Mouse (Mus musculus): Measurements from ENCODE around the gene Scn4a.

The Scn4a gene

DNA sequence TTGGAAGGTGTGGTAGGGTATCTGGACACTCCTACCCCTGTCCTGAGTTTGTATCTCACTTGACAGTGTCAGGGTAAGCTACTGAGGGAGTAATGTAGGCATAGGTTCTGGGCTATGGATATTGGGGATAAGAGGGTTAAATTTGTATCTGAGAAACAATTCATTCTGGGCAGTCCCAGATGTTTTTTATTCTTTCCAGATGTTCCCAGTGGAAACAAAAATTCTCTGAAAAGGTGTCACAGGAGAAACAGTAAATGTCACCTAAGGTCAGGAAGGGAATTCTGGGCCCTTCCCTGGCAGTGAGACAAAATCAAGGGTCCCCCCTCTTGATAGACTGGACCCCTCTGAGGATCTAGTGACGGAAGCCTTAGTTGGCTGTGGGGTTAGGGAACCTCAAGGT is 36.7 kb downstream of the Scn4a start:
- no peak for DNase-seq (ENCODE audit: low spot score in 2 of 2)

DNA sequence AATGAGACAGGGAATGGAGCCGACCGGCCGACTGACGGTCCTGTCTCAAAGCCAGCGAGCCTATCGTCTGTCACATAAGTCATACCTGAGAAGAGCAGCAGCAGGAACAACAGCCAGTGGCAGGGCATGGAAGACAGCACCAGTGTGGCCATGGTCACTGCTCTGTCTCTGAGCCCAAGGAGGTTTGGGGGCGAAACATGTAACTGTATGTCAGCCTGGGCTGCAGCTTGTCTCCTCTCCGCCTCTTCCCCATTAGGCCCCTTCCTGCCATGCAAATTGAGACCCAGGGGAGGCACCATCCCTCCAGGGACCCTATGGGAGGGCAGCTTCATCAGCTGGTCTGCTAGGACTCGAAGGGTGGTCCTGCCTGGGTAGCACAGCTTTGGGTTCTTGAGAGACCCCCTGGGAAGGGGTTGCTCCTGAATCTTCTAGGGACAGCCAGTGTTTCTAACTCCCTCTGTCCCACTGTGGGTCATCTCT is 38.7 kb downstream of the Scn4a start, which contains the start of gene Cd79b:
Cd79b (minus strand) TSS at position 430 of the 480 bp plus-strand sequence.
- DNase-seq (ENCODE audit: low spot score in 2 of 2) = peak in 1 of 2 experiments; percentile 84

GRCm38 (mm10) chr11:106313533-106313932 is 39.6 kb downstream of the Scn4a start:
- peak in 1 of 2 experiments; percentile 53 for DNase-seq (ENCODE audit: low spot score in 2 of 2)

- peak in 1 of 2 experiments; percentile 72 for DNase-seq (ENCODE audit: low spot score in 2 of 2)
These were observed 43.0 kb downstream of the Scn4a start for GRCm38 (mm10) chr11:106310123-106310522.

- peak in 1 of 2 experiments; percentile 81 for DNase-seq (ENCODE audit: low spot score in 2 of 2)
These were observed 44.9 kb downstream of the Scn4a start for GRCm38 (mm10) chr11:106308162-106308561.

DNA sequence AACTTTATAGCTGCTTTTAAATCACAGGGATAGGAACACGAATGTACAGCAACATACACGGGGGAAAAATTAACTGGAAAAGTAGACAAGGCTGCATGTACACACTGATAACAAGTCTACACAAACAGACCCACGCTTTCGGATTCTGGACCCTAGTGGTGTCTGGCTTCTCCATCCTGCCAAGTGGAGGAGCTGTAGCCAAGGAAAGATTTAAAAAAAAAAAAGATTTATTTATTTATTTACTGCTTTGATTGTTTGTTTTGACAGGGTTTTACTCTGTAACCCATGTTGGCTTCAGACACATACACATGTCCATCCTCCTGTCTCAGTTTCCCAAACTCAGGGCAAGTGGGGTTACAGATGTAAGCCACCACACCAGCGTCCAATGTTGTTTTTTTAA is 45.7 kb downstream of the Scn4a start:
- DNase-seq (ENCODE audit: low spot score in 2 of 2) = no peak

GRCm38 (mm10) chr11:106306758-106307157 is 46.3 kb downstream of the Scn4a start:
- no peak for DNase-seq (ENCODE audit: low spot score in 2 of 2)

GRCm38 (mm10) chr11:106306065-106306385 is 47.1 kb downstream of the Scn4a start:
- no peak for DNase-seq (ENCODE audit: low spot score in 2 of 2)

DNA sequence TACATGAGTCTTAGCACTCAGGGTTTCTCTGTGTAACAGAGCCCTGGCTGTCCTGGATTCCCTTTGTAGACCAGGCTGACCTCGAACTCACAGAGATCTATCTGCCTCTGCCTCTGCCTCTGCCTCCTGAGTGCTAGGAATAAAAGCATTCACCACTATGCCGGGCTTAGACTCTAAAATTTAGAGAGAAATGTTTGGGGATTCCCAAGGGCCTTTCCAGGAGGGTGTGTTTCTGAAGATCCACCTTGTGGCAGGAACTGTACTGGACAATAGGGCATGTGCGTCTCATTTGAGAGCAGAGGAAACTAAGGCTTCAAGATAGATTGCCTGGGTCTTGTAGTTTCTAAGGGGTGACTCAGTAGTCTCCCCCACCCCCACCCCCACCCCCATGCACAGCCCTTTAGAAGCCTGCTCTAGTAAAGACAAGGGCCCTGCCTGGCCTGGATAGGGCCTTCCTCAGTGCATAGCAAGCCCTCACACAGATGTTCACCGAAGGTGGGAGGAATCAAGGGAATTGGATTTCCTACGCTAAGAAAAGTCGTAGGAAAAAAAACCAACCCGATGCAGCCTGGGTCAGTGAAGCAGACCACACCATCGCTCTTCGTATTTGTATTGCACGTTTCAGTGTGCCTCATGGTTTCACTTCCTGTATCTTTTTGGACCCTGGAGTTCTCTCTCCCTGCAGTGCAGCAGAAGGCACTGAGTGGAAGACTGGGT is 47.6 kb downstream of the Scn4a start:
- no peak for DNase-seq (ENCODE audit: low spot score in 2 of 2)

DNA sequence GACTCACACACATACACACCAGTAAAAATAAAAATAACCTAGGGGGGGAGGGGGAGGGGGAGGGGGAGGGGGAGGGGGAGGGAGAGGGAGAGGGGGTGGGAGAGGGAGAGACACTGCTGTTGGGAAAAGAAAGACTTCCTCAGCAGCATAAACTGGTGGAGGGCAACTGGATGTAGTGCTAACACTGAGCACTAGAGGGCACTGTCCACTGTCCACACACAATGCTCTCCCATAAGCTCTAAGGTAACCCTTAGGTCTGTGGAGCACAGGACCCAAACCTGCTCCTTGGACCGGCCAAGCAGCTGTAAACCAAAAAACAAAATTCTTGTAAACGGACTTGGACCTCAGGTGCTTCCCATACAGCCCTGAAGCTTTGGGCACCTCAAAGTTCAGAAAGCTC is 50.5 kb downstream of the Scn4a start:
- peak in 1 of 2 experiments; percentile 79 for DNase-seq (ENCODE audit: low spot score in 2 of 2)

DNA sequence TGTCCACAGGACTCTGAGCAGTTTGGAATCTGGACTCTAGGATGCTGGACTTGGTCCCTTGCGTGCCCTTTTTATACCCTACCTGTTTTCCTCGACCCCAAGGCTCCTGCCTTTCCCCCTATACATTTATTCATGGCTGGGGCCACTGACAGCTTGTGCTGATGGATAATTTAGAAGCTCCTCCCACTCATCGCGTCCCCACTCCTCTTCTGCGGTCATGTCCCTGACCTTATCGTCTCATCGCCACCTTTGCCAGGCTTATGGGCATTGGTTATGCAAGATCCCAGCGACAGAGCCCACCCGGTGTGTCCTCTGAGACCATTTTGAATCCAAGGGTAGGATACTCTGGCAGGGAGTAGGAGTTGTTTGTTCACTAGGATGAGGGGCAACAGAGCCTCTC is 51.3 kb downstream of the Scn4a start, which contains the start of gene Gh:
Gh (minus strand) TSS at position 101 of the 400 bp plus-strand sequence.
- DNase-seq (ENCODE audit: low spot score in 2 of 2) = no peak

GRCm38 (mm10) chr11:106291861-106292260 is 61.2 kb downstream of the Scn4a start:
- DNase-seq (ENCODE audit: low spot score in 2 of 2) = no peak

- no peak for DNase-seq (ENCODE audit: low spot score in 2 of 2)
These were observed 62.7 kb downstream of the Scn4a start for GRCm38 (mm10) chr11:106290376-106290775.

DNA sequence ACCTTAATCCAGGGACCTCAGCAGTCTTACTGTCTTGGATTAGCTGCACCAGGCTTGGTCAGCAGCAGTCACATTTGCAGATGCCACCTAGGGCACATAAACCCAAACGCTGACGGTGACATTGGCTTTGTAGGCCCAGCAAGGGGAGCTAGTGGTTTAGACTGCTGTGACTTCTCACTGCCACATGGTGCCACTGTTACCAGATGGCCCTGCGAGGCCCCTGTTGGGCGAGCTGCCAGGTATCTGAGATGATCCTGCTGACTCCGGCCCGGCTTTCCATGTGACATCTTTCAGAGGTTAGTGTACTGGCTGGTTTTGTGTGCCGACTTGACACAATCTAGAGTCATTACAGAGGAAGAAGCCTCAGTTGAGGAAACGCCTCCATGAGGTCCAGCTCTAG is 63.7 kb downstream of the Scn4a start:
- peak in 1 of 2 experiments; percentile 68 for DNase-seq (ENCODE audit: low spot score in 2 of 2)

DNA sequence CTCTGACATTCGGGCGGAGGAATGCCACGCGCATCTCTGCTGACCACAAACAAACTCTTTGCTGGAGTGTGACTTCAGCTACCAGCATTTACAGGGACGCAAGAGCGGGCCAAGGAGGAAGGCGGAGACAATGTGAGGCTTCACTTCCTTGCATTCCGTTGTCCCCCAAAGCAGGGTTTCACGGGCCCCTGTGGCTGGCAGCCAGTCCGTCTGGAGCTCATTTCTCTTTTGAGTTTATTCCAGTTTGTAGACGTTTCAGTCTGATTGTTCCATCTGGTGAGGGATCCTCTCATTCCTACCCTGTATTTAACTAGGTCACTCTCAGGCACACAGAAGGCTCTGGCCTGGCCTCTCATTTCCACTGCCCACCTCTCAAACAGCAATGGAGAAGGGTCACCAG is 66.1 kb downstream of the Scn4a start:
- no peak for DNase-seq (ENCODE audit: low spot score in 2 of 2)

GRCm38 (mm10) chr11:106286206-106286605 is 66.9 kb downstream of the Scn4a start:
- no peak for DNase-seq (ENCODE audit: low spot score in 2 of 2)

DNA sequence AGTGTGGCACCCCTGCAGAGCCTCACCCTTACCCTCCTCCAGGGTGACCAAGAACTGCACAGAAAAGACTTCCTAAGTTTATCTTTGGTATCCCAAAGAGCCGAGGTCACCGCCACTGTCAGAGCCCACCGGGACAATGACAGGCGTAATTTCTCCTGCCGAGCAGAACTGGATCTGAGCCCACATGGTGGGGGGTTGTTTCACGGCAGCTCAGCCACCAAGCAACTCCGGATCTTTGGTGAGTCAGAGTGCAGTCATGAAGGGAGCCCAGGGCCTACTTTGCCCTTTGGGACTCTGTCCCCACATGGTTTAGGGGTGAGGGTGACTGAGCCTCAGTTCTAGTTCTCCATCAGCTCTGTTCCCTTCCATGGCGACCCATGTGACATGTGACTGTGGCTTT is 69.0 kb downstream of the Scn4a start:
- DNase-seq (ENCODE audit: low spot score in 2 of 2) = no peak

GRCm38 (mm10) chr11:106283371-106283770 is 69.7 kb downstream of the Scn4a start:
- DNase-seq (ENCODE audit: low spot score in 2 of 2) = no peak

DNA sequence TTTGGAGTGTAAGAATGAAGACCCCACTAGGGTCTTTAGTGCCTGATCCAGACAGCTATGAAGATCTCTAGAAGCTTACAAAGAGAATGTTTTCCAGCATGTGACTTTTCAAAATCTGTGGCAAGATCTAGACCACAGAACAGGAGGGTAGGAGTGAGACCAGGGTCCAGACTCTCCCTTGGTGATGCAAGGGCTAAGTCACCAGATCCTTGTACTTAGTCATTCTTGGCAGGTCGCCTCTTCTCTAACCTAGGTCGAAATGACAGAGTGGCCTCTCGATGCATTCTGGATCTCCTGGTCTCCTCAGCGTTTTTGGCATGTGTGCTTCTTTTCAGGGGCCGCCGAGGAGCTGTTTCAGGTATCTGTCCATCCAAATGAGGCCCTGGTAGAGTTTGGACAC is 70.6 kb downstream of the Scn4a start:
- DNase-seq (ENCODE audit: low spot score in 2 of 2) = no peak

- peak; percentile 90 to 94 for DNase-seq (ENCODE audit: low spot score in 2 of 2)
These were observed 76.6 kb downstream of the Scn4a start, which contains the start of gene Tcam1 for GRCm38 (mm10) chr11:106276454-106276853. TSS of gene Tcam1 (plus strand) at chr11:106276672.

DNA sequence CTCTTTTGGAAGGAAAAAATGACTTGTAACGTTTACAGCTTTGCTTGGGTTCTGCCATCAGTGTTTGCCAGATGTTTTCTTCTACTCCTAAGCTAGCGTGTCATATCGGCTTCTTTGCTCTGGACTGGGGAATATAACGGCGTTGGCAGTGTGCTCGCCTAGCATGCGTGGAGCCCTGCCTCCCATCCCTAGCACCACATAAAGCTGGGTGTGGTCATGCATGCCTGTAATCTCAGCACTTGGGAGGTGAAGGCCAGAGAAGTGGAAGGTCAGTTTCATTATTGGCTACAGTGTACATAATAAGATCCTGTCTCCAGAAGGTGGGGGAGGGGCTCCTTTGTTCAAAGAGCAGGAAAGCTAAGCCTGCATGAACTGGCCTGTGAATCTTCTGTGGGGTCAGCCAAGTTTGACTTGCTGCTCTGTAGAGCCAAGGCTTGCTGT is 78.1 kb downstream of the Scn4a start:
- peak in 1 of 2 experiments; percentile 28 for DNase-seq (ENCODE audit: low spot score in 2 of 2)

DNA sequence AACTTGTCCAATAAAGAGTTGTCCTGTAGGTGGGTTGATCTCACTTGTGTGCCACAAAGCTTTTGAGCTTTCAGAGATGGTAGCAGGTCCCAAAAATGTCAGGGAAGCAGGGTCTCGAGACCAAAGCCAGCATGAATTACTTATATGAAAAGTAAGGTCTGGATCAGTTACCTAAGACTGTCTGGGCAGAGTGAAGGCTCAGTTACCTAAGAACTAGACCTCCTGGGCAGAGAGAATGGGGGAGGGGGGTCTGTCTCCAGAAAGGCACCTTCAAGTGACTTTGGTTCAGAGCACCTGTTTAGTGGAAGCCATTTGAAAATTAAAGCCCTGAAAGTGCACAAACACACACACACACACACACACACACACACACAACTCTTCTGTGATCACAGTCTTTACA is 78.7 kb downstream of the Scn4a start:
- DNase-seq (ENCODE audit: low spot score in 2 of 2) = no peak

DNA sequence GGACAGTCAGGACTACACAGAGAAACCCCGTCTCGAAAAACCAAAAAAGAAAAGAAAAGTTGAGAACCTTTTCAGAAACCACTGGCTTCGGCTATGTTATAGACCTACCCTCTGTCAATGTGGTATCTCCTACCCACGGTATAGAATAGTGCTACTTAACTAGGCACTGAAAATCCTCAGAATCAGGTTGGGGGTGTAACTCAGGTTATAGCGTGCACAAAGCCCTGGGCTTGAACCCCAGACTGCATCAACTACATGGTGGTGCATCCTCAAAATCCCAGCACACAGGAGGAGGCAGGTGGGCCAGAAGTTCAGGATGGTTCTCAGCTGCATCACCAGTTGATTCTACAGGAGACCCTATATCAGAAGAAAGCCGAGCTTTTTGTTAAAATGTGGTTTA is 79.3 kb downstream of the Scn4a start:
- DNase-seq (ENCODE audit: low spot score in 2 of 2) = no peak

DNA sequence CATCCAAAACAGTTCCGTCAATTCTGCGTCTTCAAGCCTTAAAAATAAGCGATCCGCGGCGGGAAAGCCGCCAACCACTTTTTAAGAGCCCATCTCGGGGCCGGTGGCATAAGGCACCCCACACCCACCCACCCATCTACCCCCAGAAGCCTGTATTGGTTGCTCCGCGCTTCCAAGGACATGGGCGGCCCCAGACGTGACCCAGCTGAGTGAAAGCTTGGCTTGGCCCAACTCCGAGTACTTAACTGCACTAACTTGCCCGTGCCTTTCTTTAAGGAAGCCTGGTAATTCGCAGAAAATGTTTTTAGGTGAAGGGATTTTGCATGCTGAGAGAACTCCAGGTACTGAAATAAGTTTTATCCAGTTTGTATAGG is 79.8 kb downstream of the Scn4a start:
- DNase-seq (ENCODE audit: low spot score in 2 of 2) = no peak

Data from spleen, postnatal 10 days (tissue).